Mouse (Mus musculus) gastrocnemius, postnatal 10 days (tissue): ENCODE results near the gene Pcsk5. TPM values are rescaled to one million over a fixed set of nuclear protein-coding genes. Genes with fewer than 3 reads are reported as not detected.

Experiments used
- DNase-seq: peaks from one replicate; pipeline ENCODE4 v3.0.0; 2021; ENCODE audit warnings: mixed read lengths
- total RNA-seq, 2 experiments: library from RNA; stranded (reverse); gene quantifications; 2 replicates each; pipeline ENCODE4 v1.2.3; 2021

Gene Pcsk5
- total RNA-seq, 2 experiments from 2014 or later: 8.5 to 10.9 TPM

GRCm38 (mm10) chr19:17393841-17394591 is 443.4 kb downstream of the Pcsk5 start, which contains the start of gene Rfk:
TSS of gene Rfk (plus strand) at chr19:17394043.
- peak; percentile 96 for DNase-seq

GRCm38 (mm10) chr19:17392866-17393265 is 444.6 kb downstream of the Pcsk5 start:
- DNase-seq: no peak

- DNase-seq: no peak
Observed at GRCm38 (mm10) chr19:17388404-17388803, 449.0 kb downstream of the Pcsk5 start.

- DNase-seq: no peak
Observed at GRCm38 (mm10) chr19:17386424-17386823, 451.0 kb downstream of the Pcsk5 start.

- DNase-seq: no peak
Observed at GRCm38 (mm10) chr19:17385426-17385825, 452.0 kb downstream of the Pcsk5 start.

- DNase-seq: no peak
Observed at GRCm38 (mm10) chr19:17385022-17385421, 452.4 kb downstream of the Pcsk5 start.

- DNase-seq: no peak
Observed at GRCm38 (mm10) chr19:17382807-17383397, 454.5 kb downstream of the Pcsk5 start.
